Mouse (Mus musculus): ENCODE data around the gene Hist1h2bq. TPM values are rescaled to one million over a fixed set of nuclear protein-coding genes. Genes with fewer than 3 reads are reported as not detected.

Gene Hist1h2bq
- polyA plus RNA-seq, 1 experiment from 2014 or later = 25.4 TPM

Small RNA genes within 50 kb of the gene (microRNA-seq; reads per million reads assigned to microRNA genes)
- not detected for gene Gm19658
- not detected for gene Gm44346
- gene Gm44466 = not detected

Other genes with a start within 250 kb of the Hist1h2bq start
- not detected in 2 replicates for gene Olfr1364, start 228.4 kb downstream of the Hist1h2bq start, polyA plus RNA-seq (2014; fragmentation: Nextera tagmentation; extraction: Ambion mirVana)
- gene Olfr1362, start 196.2 kb downstream of the Hist1h2bq start, polyA plus RNA-seq (2014; fragmentation: Nextera tagmentation; extraction: Ambion mirVana) = not detected in 2 replicates
- gene Olfr11, start 167.7 kb downstream of the Hist1h2bq start, polyA plus RNA-seq (2014; fragmentation: Nextera tagmentation; extraction: Ambion mirVana) = 0.07 TPM in 1 of 2 replicates, not detected in the other
- gene Olfr1361, start 146.8 kb downstream of the Hist1h2bq start, polyA plus RNA-seq (2014; fragmentation: Nextera tagmentation; extraction: Ambion mirVana) = not detected in 2 replicates
- not detected in 2 replicates for gene Olfr1360, start 132.8 kb downstream of the Hist1h2bq start, polyA plus RNA-seq (2014; fragmentation: Nextera tagmentation; extraction: Ambion mirVana)
- not detected in 2 replicates for gene Olfr1359, start 112.1 kb downstream of the Hist1h2bq start, polyA plus RNA-seq (2014; fragmentation: Nextera tagmentation; extraction: Ambion mirVana)
- 3.3 and 5.5 TPM in 2 replicates for gene Hist1h2bl, start 94.1 kb downstream of the Hist1h2bq start, polyA plus RNA-seq (2014; fragmentation: Nextera tagmentation; extraction: Ambion mirVana)
- gene Hist1h2ai, start 93.8 kb downstream of the Hist1h2bq start, polyA plus RNA-seq (2014; fragmentation: Nextera tagmentation; extraction: Ambion mirVana) = 28.1 and 88.2 TPM in 2 replicates
- gene Hist1h3h, start 92.5 kb downstream of the Hist1h2bq start, polyA plus RNA-seq (2014; fragmentation: Nextera tagmentation; extraction: Ambion mirVana) = 11.7 and 35.9 TPM in 2 replicates
- 6.8 and 12.6 TPM in 2 replicates for gene Hist1h2bm, start 88.2 kb downstream of the Hist1h2bq start, polyA plus RNA-seq (2014; fragmentation: Nextera tagmentation; extraction: Ambion mirVana)
- gene Hist1h4j, start 75.1 kb downstream of the Hist1h2bq start, polyA plus RNA-seq (2014; fragmentation: Nextera tagmentation; extraction: Ambion mirVana) = 2.4 and 2.6 TPM in 2 replicates
- 2.9 and 7.8 TPM in 2 replicates for gene Hist1h4k, start 59.7 kb downstream of the Hist1h2bq start, polyA plus RNA-seq (2014; fragmentation: Nextera tagmentation; extraction: Ambion mirVana)
- gene Hist1h2ak, start 56.4 kb downstream of the Hist1h2bq start, polyA plus RNA-seq (2014; fragmentation: Nextera tagmentation; extraction: Ambion mirVana) = 18.5 and 21.7 TPM in 2 replicates
- 2.0 and 11.0 TPM in 2 replicates for gene Hist1h2bn, start 56.1 kb downstream of the Hist1h2bq start, polyA plus RNA-seq (2014; fragmentation: Nextera tagmentation; extraction: Ambion mirVana)
- 18.8 and 27.0 TPM in 2 replicates for gene Hist1h1b, start 29.6 kb downstream of the Hist1h2bq start, polyA plus RNA-seq (2014; fragmentation: Nextera tagmentation; extraction: Ambion mirVana)
- gene Hist1h3i, start 26.8 kb downstream of the Hist1h2bq start, polyA plus RNA-seq (2014; fragmentation: Nextera tagmentation; extraction: Ambion mirVana) = 212 and 289 TPM in 2 replicates
- gene Hist1h2an, start 23.0 kb downstream of the Hist1h2bq start, polyA plus RNA-seq (2014; fragmentation: Nextera tagmentation; extraction: Ambion mirVana) = 11.0 and 12.2 TPM in 2 replicates
- 1.9 and 4.3 TPM in 2 replicates for gene Hist1h2bp, start 22.7 kb downstream of the Hist1h2bq start, polyA plus RNA-seq (2014; fragmentation: Nextera tagmentation; extraction: Ambion mirVana)
- 2.5 TPM in 1 of 2 replicates, not detected in the other for gene Hist1h2ao, start 268 bp upstream of the Hist1h2bq start, polyA plus RNA-seq (2014; fragmentation: Nextera tagmentation; extraction: Ambion mirVana)
- not detected in 2 replicates for gene Hist1h4m, start 1.5 kb upstream of the Hist1h2bq start, polyA plus RNA-seq (2014; fragmentation: Nextera tagmentation; extraction: Ambion mirVana)
- gene Hist1h4n, start 22.0 kb upstream of the Hist1h2bq start, polyA plus RNA-seq (2014; fragmentation: Nextera tagmentation; extraction: Ambion mirVana) = 23.1 and 41.1 TPM in 2 replicates
- gene Hist1h2ap, start 23.3 kb upstream of the Hist1h2bq start, polyA plus RNA-seq (2014; fragmentation: Nextera tagmentation; extraction: Ambion mirVana) = 4,540 and 6,439 TPM in 2 replicates
- 27.1 and 42.5 TPM in 2 replicates for gene Hist1h2br, start 23.5 kb upstream of the Hist1h2bq start, polyA plus RNA-seq (2014; fragmentation: Nextera tagmentation; extraction: Ambion mirVana)
- gene Zfp184, start 134.9 kb upstream of the Hist1h2bq start, polyA plus RNA-seq (2014; fragmentation: Nextera tagmentation; extraction: Ambion mirVana) = 15.5 and 17.9 TPM in 2 replicates
- 0.36 TPM in 1 of 2 replicates, not detected in the other for gene Pom121l2, start 171.0 kb upstream of the Hist1h2bq start, polyA plus RNA-seq (2014; fragmentation: Nextera tagmentation; extraction: Ambion mirVana)
- gene Prss16, start 199.5 kb upstream of the Hist1h2bq start, polyA plus RNA-seq (2014; fragmentation: Nextera tagmentation; extraction: Ambion mirVana) = not detected in 2 replicates
- gene Hist1h2ah, start 225.4 kb upstream of the Hist1h2bq start, polyA plus RNA-seq (2014; fragmentation: Nextera tagmentation; extraction: Ambion mirVana) = 8.6 and 14.9 TPM in 2 replicates
- gene Hist1h2bk, start 225.7 kb upstream of the Hist1h2bq start, polyA plus RNA-seq (2014; fragmentation: Nextera tagmentation; extraction: Ambion mirVana) = 14.1 and 26.0 TPM in 2 replicates
- 33.2 and 38.0 TPM in 2 replicates for gene Hist1h4i, start 231.2 kb upstream of the Hist1h2bq start, polyA plus RNA-seq (2014; fragmentation: Nextera tagmentation; extraction: Ambion mirVana)
- 81.2 and 125 TPM in 2 replicates for gene Hist1h2ag, start 232.7 kb upstream of the Hist1h2bq start, polyA plus RNA-seq (2014; fragmentation: Nextera tagmentation; extraction: Ambion mirVana)
- 18.7 and 33.9 TPM in 2 replicates for gene Hist1h2bj, start 233.0 kb upstream of the Hist1h2bq start, polyA plus RNA-seq (2014; fragmentation: Nextera tagmentation; extraction: Ambion mirVana)

Measured in kidney, embryonic 14.5 days (tissue).